Mouse (Mus musculus) urinary bladder, postnatal 14 days (tissue): Measurements from ENCODE around the gene Fank1.

Experiments
- DNase-seq: peaks from one replicate; pipeline ENCODE4 v3.0.0; 2021; ENCODE audit warnings: low spot score

Gene Fank1

DNA sequence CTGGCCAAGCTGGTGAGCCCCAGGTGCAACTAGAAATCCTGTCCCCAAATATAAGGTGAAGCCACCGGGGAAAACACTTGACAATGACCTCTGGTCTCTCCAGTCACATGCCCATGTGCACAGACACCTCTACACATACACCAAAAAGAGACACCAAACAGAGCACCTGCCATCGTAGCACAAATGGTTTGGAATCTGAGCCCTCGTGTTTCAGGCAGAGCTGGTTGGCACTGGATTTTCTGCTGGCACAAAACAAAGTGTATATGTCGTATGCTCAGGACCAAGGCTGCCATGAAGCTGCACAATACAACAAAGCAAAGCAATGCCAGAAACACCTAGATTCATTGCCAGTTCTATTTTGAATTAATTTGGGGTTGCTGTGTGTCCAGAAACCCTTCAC is 8.6 kb upstream of the Fank1 start:
- DNase-seq = no peak

DNA sequence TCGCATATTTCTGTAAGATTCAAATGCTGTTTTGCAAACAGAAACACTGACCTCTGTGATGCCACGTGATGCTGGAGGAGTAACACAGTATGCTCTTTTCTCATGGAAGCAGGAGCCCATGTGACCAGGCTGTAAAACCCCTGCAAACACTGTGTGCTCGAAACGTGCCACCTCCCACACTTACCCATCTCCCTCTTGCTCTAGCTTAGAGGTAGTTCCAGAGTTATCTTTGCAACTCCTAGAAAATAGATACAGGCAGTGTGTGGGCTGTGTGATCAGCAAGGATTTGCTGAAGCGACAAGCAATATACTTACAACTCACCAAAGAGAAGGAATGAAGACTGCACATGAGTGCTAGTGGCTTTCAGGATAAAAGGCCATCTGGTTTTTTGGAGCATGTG is 8.1 kb upstream of the Fank1 start:
- DNase-seq = no peak

- DNase-seq = no peak
These were observed 1.5 kb upstream of the Fank1 start for GRCm38 (mm10) chr7:133775179-133775578.

DNA sequence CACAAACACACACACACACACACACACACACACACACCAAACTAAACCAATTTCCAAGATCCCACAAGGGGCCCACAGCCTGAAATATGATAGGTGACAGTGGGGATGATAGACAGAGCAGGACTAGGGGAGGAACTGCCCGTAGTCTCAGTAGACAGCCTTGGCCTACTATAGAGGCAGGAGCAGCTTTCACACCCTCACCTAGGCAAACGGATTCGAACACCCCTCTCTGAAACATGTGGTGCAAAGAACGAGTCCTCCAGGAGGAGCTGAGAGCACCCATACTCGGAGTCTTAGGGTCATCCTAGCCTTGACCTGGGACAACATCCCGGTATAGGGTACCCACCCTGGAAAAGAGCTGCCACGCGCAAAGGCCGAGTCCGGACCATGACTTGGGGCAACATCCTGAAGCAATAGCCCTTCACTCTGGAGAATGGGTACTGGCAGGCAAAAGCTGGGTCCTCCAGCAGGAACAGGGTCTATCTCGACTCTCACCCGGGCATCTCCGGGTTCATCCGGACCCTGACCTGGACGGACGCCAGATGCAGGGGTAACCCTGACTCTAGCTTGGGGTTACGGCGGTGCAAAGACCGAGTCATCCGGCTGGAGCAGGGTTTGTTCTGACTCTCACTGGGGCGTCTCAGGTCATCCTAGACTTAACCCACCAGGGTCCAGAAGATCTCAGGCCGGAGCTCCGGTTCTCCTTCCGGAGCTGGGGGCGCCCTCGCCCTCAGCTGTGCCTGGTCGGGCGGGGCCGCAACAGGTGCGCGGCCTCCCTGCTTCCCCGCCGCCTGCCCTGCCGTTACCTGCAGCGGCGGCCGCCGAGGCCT is 650 bp upstream of the Fank1 start:
- DNase-seq = peak; percentile 32

- DNase-seq = no peak
These were observed 4.9 kb downstream of the Fank1 start for GRCm38 (mm10) chr7:133781583-133781982.

DNA sequence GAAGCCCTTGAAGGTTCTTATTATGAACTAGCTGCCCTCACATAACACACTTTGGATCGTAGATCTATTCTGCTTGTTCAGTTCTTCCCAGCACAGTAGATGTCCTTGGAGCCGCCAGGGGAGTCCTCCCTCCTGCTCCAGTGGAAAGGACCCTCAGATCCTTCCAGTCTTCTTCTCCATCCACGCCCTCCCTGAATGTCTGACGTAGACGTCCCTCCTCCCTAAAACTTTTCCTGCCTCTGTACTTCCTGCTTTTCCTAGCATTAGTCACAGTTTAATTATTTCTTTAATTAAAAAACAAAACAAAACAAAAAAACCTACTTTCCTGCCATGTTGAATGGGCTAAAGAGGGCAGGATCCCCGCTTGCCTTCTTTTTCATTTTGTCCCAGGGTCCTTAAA is 5.3 kb downstream of the Fank1 start:
- DNase-seq = no peak

- DNase-seq = peak; percentile 85
These were observed 6.2 kb downstream of the Fank1 start, which contains the start of gene Dhx32 for GRCm38 (mm10) chr7:133782717-133783435. Gene Dhx32, minus strand, starts transcription at chr7:133782726.

DNA sequence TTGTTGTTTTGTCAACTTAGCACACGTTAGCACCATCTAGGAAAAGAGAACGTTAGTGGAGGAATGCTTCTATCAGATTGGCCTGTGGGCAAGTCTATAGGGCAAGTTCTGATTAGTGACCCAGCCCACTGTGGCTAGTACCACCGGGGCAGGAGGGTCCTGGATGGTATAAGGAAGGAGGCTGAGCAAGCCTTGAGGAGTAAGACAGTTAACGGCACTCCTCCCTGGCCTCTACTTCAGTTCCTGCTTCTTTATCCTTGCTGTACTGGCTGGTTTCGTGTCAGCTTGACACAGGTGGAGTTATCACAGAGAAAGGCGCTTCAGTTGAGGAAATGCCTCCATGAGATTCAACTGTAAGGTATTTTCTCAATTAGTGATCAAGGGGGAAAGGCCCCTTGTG is 10.9 kb downstream of the Fank1 start:
- DNase-seq = no peak

DNA sequence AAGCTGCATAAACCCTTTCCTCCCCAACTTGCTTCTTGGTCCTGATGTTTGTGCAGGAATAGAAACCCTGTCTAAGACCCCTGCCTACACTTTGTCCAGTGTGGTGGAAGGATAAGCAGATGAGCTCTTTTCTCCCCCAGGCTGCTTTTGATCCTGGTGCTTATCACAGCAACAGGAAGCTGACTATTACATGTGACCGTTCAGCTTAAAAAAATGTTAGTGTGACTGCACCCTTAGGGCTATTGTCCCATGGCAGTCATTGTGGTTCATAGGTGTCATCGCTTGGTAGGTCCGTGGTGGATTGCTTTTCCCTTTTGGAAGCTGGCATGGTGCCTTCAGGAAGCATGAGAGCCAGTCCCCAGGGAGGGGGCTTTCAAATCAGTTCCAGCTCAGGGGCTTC is 11.5 kb downstream of the Fank1 start:
- no peak for DNase-seq

DNA sequence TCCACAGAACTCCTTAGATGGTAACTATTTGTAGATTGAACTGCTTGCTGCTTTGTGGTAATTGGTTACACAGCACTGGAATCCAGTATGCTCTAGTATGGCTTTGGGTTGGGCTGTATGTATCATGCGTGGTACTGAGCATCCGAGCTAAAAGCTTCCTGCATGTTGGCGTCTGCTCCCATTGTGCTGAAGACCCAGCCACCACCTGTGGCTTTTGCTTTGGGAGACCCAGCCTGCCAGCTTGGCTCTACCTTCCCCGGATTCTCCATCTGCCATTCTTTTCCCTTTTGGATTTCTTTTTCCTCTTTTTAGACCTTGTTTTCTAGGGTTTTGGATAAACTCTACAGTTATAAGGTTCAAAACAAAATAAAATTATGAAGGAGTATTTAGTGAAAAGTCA is 13.5 kb downstream of the Fank1 start:
- no peak for DNase-seq

DNA sequence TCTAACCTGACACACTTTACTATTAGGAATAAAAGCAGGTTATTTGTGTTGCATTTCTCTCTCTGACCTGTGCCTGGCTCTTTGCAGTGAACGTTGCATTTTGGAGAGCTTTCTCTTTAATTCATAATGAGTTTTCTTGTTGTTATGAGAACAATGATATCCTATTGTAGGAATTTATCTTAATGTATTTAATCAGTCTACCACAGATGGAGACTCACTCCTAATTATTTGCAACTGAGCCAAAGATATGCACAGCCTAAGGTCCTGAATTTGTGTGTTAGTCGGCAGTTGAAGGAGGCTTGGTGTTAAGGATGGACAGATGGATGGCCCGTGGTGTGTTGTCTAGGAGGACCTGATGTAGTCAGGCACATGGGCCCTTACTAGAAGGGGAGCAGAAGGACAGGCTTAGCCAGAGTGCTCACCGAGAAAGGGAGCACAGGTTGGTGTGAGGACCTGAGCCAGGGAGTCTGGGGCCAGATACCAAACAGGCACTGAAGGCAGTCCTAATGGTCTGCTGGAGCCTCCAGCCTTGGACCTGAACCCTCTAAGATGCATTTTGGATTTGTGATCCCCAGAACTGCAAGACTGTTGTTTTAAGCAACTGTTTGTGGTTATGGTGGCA is 14.1 kb downstream of the Fank1 start:
- DNase-seq = no peak

DNA sequence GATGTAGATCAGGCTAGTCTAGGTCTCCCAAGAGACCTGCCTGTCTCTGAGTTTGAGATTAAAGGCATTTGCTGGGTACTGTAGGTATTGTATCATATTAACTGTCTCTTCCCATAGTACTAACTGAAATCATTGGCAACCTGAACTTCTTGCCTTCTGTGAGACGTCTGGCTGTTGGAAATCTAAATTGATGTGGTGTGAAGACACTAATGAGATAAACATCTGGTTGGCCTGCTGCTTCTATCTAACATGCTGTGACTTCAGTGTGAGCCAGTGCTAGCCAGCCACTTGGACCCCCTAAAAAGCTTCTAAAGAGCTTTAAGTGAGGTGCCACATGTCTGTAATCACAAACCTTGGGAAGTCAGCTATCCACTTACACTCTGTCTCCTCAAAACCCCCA is 16.1 kb downstream of the Fank1 start:
- no peak for DNase-seq

GRCm38 (mm10) chr7:133793248-133794131 is 16.8 kb downstream of the Fank1 start:
- DNase-seq = peak; percentile 46

- DNase-seq = peak; percentile 88
These were observed 18.1 kb downstream of the Fank1 start for GRCm38 (mm10) chr7:133794720-133795119.

GRCm38 (mm10) chr7:133799928-133800327 is 23.3 kb downstream of the Fank1 start:
- DNase-seq = no peak

DNA sequence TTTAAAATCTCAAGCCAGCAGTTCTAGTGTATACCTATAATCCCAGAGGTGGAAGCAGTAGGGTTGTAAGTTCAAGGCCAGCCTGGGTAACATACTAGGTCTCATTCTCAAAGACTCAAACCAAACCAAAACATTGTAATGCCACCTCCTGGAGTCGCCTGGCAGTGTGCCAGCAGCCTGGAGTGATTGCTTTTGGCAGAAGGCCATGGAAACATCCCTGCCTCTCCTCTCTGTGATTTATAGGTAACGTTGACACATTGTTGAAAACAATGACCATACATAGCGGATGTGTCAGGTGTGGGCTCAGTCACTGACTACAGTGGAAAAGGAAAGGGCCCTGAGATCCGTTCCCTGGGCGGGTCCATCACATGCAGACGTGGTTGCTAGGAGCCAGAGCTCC is 25.2 kb downstream of the Fank1 start:
- DNase-seq = peak; percentile 39

GRCm38 (mm10) chr7:133805614-133806175 is 29.0 kb downstream of the Fank1 start:
- peak; percentile 82 for DNase-seq

DNA sequence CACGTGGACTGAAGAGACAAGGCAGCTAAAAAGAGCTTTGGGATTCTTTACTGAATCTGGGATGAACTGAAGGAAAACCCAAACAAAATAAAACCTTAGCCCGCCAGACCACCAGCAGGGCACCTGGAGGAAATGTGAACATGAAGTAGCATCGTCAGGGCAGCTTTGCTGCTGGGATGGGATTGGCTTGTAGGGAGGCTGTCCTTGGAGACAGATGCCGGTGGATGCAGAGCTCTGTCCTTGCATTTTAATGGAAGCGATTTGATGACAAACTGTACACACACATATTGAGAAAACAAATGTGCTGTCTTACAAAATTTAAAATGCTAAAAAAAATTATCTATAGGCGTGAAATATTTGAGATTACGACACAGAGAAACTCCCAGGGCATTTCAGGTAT is 36.3 kb downstream of the Fank1 start:
- no peak for DNase-seq

- DNase-seq = no peak
These were observed 36.7 kb downstream of the Fank1 start for GRCm38 (mm10) chr7:133813331-133813730.

GRCm38 (mm10) chr7:133823751-133824150 is 47.1 kb downstream of the Fank1 start:
- no peak for DNase-seq

DNA sequence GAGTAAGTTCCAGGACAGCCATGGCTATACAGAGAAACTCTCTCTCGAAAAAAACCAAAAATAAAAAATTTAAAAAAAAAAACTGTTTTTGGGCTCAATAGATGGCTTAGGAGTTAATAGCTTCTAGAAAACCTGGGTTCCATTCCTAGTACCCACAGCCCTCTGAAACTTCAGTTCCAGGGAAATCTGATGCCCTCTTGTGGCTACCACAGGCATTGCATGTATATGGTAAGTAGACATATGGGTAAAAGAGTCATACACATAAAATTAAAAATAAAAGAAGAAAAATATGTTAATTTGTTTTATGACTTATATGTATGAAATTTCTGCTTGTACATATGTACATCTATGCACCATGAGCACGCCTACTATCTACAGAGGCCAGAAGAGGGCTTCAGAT is 47.9 kb downstream of the Fank1 start:
- no peak for DNase-seq

DNA sequence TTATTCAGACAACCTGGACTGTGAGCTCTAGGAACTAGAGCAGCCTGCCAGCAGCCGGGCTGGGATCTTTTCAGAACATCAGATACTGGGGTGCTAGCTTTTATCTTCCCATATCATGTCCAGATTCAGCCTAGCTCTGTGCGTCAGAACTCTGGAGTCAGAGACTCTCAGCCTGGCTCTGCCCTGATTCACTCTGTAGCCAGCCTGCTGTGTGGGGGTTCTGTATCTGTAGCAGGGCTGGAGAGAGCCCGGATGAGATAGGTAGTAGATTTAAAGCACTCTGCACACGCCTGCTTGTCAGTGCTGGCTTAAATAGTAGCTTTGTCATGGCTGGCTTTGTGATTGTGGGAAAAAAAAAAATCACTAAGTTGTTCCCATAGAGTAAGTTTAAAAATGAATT is 51.9 kb downstream of the Fank1 start:
- no peak for DNase-seq
